Mouse (Mus musculus): ENCODE measurements around the gene Tnip1.

Gene Tnip1

DNA sequence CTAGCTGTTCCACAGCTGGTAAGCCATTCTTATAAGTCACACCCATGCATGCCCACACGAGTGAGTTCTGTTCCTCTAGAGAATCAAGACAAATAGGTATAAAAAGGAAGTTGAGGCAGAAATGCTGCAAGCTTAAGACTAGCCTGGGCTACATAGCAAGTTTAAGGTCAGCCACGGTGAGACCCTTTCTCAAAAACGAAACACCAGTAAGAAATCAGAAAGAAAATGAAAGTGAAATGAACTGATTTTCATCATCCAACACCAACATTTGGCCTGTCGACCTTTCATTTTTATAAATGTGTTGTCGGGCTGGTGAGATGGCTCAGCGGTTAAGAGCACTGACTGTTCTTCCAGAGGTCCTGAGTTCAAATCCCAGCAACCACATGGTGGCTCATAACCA is 83.8 kb downstream of the Tnip1 start:
- no peak for DNase-seq (ENCODE audit: low spot score)

DNA sequence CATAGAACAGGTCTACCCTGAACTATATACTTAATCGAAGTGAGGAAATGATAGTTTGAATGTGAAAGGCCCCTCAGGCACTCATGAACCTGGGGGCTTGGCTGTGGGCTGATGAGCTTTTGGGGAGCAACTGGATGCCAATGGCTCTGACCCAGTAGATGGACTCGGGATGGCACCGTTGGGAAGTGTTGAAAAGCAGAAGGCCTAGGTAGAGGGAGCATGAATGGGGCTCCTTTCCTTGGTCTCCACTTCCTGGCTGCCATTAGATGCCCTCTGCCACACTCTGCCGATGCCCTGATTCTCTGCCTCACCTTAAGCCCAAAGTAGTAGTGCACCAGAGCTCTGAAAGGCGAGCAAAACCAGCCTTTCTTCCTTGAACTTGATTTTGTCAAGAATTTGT is 86.7 kb downstream of the Tnip1 start:
- DNase-seq (ENCODE audit: low spot score), result no peak

DNA sequence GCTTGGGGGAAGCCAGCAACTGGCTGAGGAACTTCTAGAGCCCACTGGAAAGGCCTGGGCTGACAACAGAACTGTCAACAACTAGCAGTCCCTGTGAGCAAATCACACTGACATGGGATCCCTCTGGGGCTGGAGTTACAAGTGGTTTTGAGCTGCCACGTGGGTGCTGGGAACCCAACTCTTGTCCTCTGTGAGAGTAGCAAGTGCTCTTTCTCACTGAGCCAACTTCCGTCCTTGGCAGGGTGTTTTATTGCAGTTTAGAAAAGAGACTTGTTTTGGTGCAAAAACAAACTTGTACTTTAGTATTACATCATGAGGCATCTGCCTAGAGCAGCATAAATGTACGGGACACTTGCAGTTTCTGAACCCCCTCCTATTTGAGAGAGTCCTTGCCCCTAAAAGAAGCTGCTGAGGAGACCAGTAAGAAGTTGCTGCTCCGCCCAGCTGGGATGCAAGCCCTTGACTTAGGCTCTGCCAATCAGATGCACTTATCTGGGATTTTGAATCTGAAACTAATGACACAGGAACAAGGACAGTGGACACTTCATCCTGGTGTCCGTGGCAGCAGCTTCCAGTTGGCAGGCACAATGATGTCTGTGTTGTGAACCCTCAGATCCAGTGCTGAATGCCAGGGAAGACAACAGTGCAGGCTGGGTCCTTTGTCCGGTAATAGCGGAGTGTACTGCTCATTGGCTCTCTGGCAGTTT is 90.7 kb downstream of the Tnip1 start:
- no peak for DNase-seq (ENCODE audit: low spot score)

DNA sequence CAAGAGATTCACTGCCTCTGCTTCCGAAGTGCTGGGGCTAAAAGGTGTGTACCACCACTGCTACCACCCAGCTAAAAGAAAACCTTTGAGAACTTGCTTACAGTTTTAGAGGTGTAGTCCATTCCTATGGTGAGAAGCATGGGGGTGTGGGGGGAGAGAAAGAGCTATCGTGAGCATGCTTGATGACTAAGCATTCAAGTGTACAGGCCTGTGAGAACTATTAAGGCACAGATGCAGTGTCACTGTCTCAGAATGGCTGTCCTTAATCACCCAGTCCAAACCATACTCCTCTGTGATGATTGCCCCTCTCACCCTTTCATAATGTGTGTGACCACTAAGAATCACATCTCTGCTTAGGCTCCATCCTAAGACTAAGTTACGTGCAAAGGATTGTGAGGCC is 93.4 kb downstream of the Tnip1 start:
- no peak for DNase-seq (ENCODE audit: low spot score)

DNA sequence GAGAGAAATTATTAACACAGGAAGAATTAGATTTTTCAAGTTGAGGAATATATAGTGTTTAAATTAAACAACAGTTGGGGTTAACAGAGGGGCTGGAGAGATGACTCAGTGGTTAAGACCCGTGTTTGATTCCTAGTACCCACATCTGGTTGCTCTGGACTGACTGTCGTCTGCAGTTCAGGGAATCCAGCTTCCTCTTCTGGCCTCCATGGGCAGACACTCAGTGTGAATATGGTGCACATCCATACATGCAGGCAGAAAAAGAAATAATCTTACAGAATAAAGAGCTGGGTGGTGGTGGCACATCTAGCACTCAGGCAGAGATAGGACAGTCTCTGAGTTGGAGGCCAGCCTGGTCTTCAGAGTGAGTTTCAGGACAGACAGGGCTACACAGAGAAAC is 94.3 kb downstream of the Tnip1 start:
- DNase-seq (ENCODE audit: low spot score), result no peak

DNA sequence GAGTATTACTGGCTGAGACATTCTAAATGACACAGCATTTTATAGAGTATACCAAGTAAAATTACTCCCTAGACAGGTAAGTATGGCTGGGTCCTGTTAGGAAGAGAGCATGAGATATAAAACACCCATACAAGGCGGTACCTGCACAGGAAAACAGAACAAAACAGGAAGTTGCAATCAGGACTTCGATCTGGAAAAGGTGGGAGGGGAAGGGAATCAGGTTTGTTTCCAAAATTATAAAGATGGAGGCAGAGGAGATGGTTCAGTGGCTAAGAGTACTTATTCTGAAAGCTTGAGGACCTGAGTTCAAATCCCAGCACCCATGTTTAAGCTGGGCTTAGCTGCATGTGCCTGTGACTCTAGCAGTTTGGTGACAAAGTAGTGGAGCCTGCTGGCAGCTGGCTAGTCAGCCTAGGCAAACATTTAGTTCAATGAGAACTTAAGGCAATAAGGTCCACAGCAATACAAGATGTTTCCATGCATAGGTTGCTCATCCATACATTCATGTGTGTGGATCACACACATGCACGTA is 94.7 kb downstream of the Tnip1 start:
- no peak for DNase-seq (ENCODE audit: low spot score)

DNA sequence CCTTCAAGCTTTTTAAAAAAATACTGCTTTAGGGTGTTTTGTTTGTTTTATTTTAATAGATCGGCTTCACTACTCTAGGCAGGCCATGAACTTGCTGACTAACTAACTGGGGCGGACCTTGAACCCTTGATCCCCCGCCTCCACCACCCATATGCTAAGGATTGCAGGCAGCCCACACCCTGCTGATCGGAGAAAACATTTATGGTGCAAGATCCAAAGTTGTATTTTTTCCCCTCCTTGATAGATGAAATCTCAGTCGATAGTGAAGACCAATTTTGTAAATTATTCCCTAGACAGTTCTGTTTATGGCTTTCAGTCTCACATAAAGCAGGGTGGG is 95.7 kb downstream of the Tnip1 start:
- no peak for DNase-seq (ENCODE audit: low spot score)

DNA sequence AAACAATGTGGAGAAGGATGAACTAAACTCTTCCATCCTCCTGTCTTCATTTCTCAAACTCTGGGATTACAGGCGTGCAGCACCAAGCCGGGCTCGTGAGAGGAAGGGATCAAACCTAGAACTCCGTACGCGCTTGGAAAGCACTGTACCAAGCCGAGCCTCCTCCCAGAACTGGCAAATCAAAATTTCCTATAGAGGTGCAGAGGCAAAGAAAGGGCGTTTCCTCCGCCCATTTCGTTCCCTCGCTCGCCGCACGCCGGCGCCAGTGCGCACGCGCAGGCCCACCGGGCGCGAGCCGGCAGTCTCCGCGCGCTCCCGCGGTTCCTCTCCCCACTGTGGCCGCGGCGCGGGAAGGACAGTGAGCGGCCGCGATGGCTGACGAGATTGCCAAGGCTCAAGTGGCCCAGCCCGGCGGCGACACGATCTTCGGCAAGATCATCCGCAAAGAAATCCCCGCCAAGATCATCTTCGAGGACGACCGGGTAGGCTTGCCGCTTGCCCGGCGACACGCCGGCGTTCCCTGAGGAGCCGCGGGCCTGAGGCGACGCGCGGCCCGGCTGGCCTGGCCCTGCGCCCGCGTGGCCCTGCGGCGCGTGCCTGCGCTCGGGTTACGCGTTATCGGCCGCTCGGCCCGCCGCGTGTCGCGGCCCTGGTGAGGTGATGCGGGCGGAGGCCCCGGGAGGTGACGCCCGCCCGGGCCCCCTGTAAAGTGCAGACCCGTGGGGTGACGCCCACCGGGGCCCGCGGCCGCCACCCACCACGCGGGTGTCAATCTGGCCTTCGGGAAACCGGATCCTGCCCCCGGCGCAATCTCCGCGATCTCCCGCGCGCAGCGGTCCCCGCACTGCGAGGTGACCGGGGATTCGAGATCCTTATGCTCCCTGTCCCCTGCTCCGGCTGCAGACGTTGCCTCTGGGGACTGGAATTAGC is 96.3 kb downstream of the Tnip1 start, which contains the start of gene Hint1:
Gene Hint1 (plus strand): TSS at position 265 of the 930 bp plus-strand sequence.
- peak; percentile 84 for DNase-seq (ENCODE audit: low spot score)

DNA sequence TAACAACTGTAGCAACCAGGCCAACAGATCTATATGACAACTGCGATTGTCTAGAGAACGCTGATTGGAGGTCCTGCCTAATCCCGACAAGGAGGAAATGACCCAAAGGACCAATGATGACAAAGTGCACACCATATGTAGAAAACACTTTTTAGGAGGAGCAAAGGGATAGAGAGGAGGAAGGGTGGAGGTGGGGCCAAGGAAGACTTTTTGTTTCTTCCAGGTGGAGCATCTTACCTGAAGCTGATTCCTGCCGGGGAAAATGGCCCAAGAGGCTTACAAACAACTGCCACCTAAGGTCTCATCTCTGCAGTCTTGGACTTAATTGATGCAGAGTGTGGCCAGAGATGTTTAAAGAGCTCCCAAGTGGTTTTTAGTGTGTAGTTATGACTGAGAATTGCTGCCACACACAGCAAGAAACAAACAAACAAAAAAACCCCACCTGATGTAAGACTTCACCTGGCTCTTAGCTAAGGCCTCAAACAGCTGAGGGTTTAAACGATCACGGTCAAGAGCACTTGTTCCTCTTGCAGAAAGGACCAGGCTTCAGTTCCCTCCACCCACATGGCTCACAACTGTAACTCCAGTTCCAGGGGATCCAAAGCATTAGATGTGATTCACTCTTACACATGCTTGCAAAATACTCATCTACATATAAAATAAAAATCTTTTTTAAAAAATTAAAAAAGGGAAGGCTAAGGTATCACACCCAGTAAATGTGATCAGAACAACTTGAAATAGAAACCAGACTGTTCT is 97.2 kb downstream of the Tnip1 start:
- DNase-seq (ENCODE audit: low spot score), result no peak

DNA sequence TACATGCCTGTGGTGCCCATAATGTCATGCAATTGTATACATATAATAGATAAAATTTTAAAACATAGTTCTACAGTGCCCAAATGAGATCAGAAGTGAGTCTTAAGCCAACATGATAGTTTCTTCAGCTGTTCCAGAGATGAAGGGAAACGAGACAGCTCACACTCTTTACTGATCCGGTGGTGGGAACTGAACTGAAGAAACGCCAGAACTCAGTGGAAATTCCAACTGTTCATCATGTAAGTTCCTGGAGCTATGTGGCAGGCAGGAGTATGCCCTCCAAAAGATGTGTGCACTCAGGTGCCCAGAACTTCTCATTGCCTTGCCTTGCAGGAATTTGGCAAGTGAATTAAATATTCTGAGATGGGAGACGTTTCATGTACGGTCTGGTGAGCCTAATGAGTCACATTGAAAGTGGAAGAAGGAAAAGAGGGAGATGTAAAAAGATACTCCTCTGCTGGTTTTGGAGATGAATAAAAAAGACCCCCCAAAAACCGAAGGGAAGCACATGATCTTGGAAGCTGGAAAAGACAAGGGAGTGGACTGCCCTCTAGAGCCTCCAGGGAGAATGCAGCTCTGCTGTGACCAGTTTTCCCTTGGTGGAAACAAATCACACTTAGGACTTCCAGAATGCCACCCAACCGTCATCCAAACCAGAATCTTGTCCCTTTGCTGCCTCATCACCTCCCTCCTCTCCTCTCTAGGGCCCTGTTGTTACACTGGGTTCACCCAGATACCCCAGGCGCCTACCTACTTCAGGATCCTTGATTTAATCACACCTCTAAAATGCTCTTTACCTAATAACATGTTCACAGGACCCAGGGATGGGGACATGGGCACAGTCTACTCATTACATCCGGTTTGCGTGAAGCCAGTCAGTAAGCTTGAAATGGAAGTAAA is 99.8 kb downstream of the Tnip1 start:
- no peak for DNase-seq (ENCODE audit: low spot score)

DNA sequence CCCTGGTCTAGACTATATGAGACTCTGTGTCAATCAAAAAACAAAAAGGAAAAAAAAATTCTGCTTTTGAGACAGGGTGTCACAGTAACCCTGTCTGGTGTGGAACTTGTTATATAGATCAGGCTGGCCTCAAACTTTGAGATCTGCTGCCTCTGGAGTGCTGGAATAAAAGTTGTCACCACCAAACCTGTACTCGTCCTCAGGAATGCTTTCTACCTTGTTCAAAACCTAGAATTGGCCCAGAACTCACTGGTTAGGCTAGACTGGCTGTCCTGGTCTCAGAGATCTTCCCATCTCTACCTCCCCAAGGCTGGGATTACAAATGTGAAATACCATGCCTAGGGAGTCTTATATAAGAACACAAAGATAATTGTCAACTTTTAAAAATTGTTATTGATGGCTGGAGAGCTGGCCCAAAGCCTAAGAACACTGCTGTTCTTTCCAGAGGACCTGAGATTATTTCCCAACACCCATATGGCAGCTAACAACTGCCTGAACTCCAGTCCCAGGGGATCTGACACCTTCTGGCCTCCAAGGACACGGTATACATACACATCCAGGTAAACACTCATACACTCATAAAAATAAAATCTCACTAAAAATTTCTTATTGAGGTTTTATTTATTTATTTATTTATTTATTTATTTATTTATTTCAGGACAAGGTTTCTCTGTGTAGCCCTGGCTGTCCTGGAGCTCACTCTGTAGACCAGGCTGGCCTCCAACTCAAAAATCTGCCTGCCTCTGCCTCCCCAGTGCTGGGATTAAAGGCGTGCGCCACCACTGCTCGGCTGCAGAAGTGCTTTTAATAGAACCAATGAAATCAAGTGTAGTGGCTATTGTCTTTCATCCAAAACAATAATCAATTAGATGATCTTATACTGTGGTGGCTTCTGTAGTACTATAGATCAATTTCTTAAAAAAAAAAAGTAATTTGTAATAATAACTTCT is 101.0 kb downstream of the Tnip1 start:
- no peak for DNase-seq (ENCODE audit: low spot score)
